Mouse (Mus musculus): ENCODE results near the gene Gmeb2. TPM values are rescaled to one million over a fixed set of nuclear protein-coding genes. Genes with fewer than 3 reads are reported as not detected.

Gene Gmeb2
- total and polyA plus RNA-seq, 2 experiments from 2014 or later, result 8.6 to 16.0 TPM

- Histone ChIP-seq H3K4me3 (ENCODE audit: low read depth, low read length) (peak overlapping the region; percentile 58), H3K9me3 (ENCODE audit: low read length) (no peaks in the 10 kb centered on the region), H3K27ac (ENCODE audit: low read depth, low read length) (peak overlapping the region; percentile 97), H3K27me3 (ENCODE audit: insufficient read depth, low read length) (no peaks in the 10 kb centered on the region), H3K36me3 (ENCODE audit: insufficient read depth, low read length) (peaks cover 4% of the 10 kb centered on the region; the same call in 1 of the 2 replicates), H3K4me1 (ENCODE audit: insufficient read depth, low read length) (no peaks in the 10 kb centered on the region), H3K4me2 (ENCODE audit: low read depth, low read length, poor library complexity, severe bottlenecking) (peak overlapping the region; percentile 55), H3K9ac (replicated peaks; ENCODE audit: low read length, poor library complexity, severe bottlenecking) (peak overlapping the region; percentile 87)
- no peak for ATAC-seq (ENCODE audit: low FRiP score)
- WGBS, result 50% methylated on average over 6 of the region's 6 CpGs
- DNase-seq (ENCODE audit: low spot score), result no peak
- no peak for TF ChIP-seq CTCF (IDR thresholded peaks at IDR 0.05)
Measured at GRCm38 (mm10) chr2:181286629-181287337, 1.1 kb downstream of the Gmeb2 start.

GRCm38 (mm10) chr2:181279968-181280367 is 7.9 kb downstream of the Gmeb2 start:
- H3K36me3 ChIP-seq (ENCODE audit: insufficient read depth, low read length), result peaks cover 11% of the 10 kb centered on the region; the same call in 1 of the 2 replicates
- no peak for DNase-seq (ENCODE audit: low spot score)

GRCm38 (mm10) chr2:181277866-181278265 is 10.0 kb downstream of the Gmeb2 start:
- H3K4me2 ChIP-seq (ENCODE audit: low read depth, low read length, poor library complexity, severe bottlenecking), result no peak overlapping the region
- no peaks in the 10 kb centered on the region for H3K4me1 ChIP-seq (ENCODE audit: insufficient read depth, low read length)
- H3K27me3 ChIP-seq (ENCODE audit: insufficient read depth, low read length), result no peaks in the 10 kb centered on the region
- DNase-seq (ENCODE audit: low spot score), result no peak
- peaks cover 19% of the 10 kb centered on the region; the same call in 1 of the 2 replicates for H3K36me3 ChIP-seq (ENCODE audit: insufficient read depth, low read length)
- no peak overlapping the region for H3K9ac ChIP-seq (replicated peaks; ENCODE audit: low read length, poor library complexity, severe bottlenecking)
- no peaks in the 10 kb centered on the region for H3K9me3 ChIP-seq (ENCODE audit: low read length)
- WGBS, result 89% methylated on average over 3 of the region's 3 CpGs
- TF ChIP-seq CTCF (IDR thresholded peaks at IDR 0.05), result no peak
- no peak overlapping the region for H3K27ac ChIP-seq (ENCODE audit: low read depth, low read length)
- H3K4me3 ChIP-seq (ENCODE audit: low read depth, low read length), result no peak overlapping the region
- no peak for ATAC-seq (ENCODE audit: low FRiP score)

More at GRCm38 (mm10) chr2:181279968-181280367, 7.9 kb downstream of the Gmeb2 start:
- 65% methylated on average over 1 of the region's 1 CpGs for WGBS
- no peak for TF ChIP-seq CTCF (IDR thresholded peaks at IDR 0.05)
- H3K9ac ChIP-seq (replicated peaks; ENCODE audit: low read length, poor library complexity, severe bottlenecking), result no peak overlapping the region
- H3K4me2 ChIP-seq (ENCODE audit: low read depth, low read length, poor library complexity, severe bottlenecking), result no peak overlapping the region
- no peak overlapping the region for H3K27ac ChIP-seq (ENCODE audit: low read depth, low read length)
- no peak for ATAC-seq (ENCODE audit: low FRiP score)
- no peaks in the 10 kb centered on the region for H3K9me3 ChIP-seq (ENCODE audit: low read length)
- H3K4me1 ChIP-seq (ENCODE audit: insufficient read depth, low read length), result no peaks in the 10 kb centered on the region
- no peaks in the 10 kb centered on the region for H3K27me3 ChIP-seq (ENCODE audit: insufficient read depth, low read length)
- H3K4me3 ChIP-seq (ENCODE audit: low read depth, low read length), result no peak overlapping the region

- no peak overlapping the region for H3K27ac ChIP-seq (ENCODE audit: low read depth, low read length)
- H3K36me3 ChIP-seq (ENCODE audit: insufficient read depth, low read length), result peaks cover 16% of the 10 kb centered on the region; the same call in 1 of the 2 replicates
- no peak for TF ChIP-seq CTCF (IDR thresholded peaks at IDR 0.05)
- no peaks in the 10 kb centered on the region for H3K9me3 ChIP-seq (ENCODE audit: low read length)
- DNase-seq (ENCODE audit: low spot score), result no peak
- no peaks in the 10 kb centered on the region for H3K27me3 ChIP-seq (ENCODE audit: insufficient read depth, low read length)
- no peak overlapping the region for H3K4me3 ChIP-seq (ENCODE audit: low read depth, low read length)
- H3K9ac ChIP-seq (replicated peaks; ENCODE audit: low read length, poor library complexity, severe bottlenecking), result no peak overlapping the region
- no peaks in the 10 kb centered on the region for H3K4me1 ChIP-seq (ENCODE audit: insufficient read depth, low read length)
- ATAC-seq (ENCODE audit: low FRiP score), result no peak
- 86% methylated on average over 1 of the region's 1 CpGs for WGBS
- no peak overlapping the region for H3K4me2 ChIP-seq (ENCODE audit: low read depth, low read length, poor library complexity, severe bottlenecking)
Measured at GRCm38 (mm10) chr2:181276766-181277165, 11.1 kb downstream of the Gmeb2 start.

GRCm38 (mm10) chr2:181274639-181275038 is 13.2 kb downstream of the Gmeb2 start:
- Histone ChIP-seq H3K4me1 (ENCODE audit: insufficient read depth, low read length) (no peaks in the 10 kb centered on the region), H3K4me2 (ENCODE audit: low read depth, low read length, poor library complexity, severe bottlenecking) (no peak overlapping the region), H3K9me3 (ENCODE audit: low read length) (no peaks in the 10 kb centered on the region), H3K9ac (replicated peaks; ENCODE audit: low read length, poor library complexity, severe bottlenecking) (no peak overlapping the region), H3K27me3 (ENCODE audit: insufficient read depth, low read length) (no peaks in the 10 kb centered on the region), H3K4me3 (ENCODE audit: low read depth, low read length) (no peak overlapping the region), H3K36me3 (ENCODE audit: insufficient read depth, low read length) (peaks cover 23% of the 10 kb centered on the region; the same call in 1 of the 2 replicates), H3K27ac (ENCODE audit: low read depth, low read length) (no peak overlapping the region)
- ATAC-seq (ENCODE audit: low FRiP score), result no peak
- 76% methylated on average over 4 of the region's 4 CpGs for WGBS
- TF ChIP-seq CTCF (IDR thresholded peaks at IDR 0.05), result no peak
- no peak for DNase-seq (ENCODE audit: low spot score)

- H3K9me3 ChIP-seq (ENCODE audit: low read length), result no peaks in the 10 kb centered on the region
- H3K9ac ChIP-seq (replicated peaks; ENCODE audit: low read length, poor library complexity, severe bottlenecking), result no peak overlapping the region
- no peak overlapping the region for H3K4me2 ChIP-seq (ENCODE audit: low read depth, low read length, poor library complexity, severe bottlenecking)
- WGBS, result 97% methylated on average over 2 of the region's 2 CpGs
- ATAC-seq (ENCODE audit: low FRiP score), result no peak
- H3K36me3 ChIP-seq (ENCODE audit: insufficient read depth, low read length), result peaks cover 25% of the 10 kb centered on the region
- H3K27ac ChIP-seq (ENCODE audit: low read depth, low read length), result no peak overlapping the region
- TF ChIP-seq CTCF (IDR thresholded peaks at IDR 0.05), result no peak
- H3K27me3 ChIP-seq (ENCODE audit: insufficient read depth, low read length), result no peaks in the 10 kb centered on the region
- no peak for DNase-seq (ENCODE audit: low spot score)
- no peaks in the 10 kb centered on the region for H3K4me1 ChIP-seq (ENCODE audit: insufficient read depth, low read length)
- no peak overlapping the region for H3K4me3 ChIP-seq (ENCODE audit: low read depth, low read length)
Measured at GRCm38 (mm10) chr2:181273829-181274228, 14.0 kb downstream of the Gmeb2 start.
